Mouse (Mus musculus) embryonic facial prominence, embryonic 13.5 days (tissue): ENCODE measurements around the gene Rtf2. TPM values are rescaled to one million over a fixed set of nuclear protein-coding genes. Genes with fewer than 3 reads are reported as not detected.

Experiments used
- ATAC-seq: fragments of 200-750 bp; cut with Nextera tagmentation; 2 replicates; pipeline ENCODE4 v1.8.0; 2017; ENCODE audit warnings: low read depth; ENCODE audit not compliant: insufficient number of reproducible peaks, insufficient read depth, low FRiP score, low TSS enrichment
- H3K27ac ChIP-seq: fragments of 300-500 bp; sonication (generic); 2 replicates; pipeline ENCODE4 v1.5.1; 2015; ENCODE audit warnings: moderate library complexity, mild to moderate bottlenecking, inconsistent platforms
- H3K27me3 ChIP-seq: fragments of 300-500 bp; sonication (generic); 2 replicates; pipeline ENCODE4 v1.6.1; 2015; ENCODE audit warnings: mild to moderate bottlenecking, inconsistent platforms
- H3K36me3 ChIP-seq: fragments of 300-500 bp; sonication (generic); 2 replicates; pipeline ENCODE4 v1.6.1; 2015; ENCODE audit warnings: mild to moderate bottlenecking, inconsistent platforms
- H3K4me1 ChIP-seq: fragments of 300-500 bp; sonication (generic); 2 replicates; pipeline ENCODE4 v1.6.1; 2015; ENCODE audit warnings: inconsistent platforms
- H3K4me2 ChIP-seq: fragments of 300-500 bp; sonication (generic); 2 replicates; pipeline ENCODE4 v1.6.1; 2015; ENCODE audit warnings: moderate library complexity, mild to moderate bottlenecking, inconsistent platforms
- H3K4me3 ChIP-seq: fragments of 300-500 bp; sonication (generic); 2 replicates; pipeline ENCODE4 v1.5.1; 2015; ENCODE audit warnings: mild to moderate bottlenecking, inconsistent platforms
- H3K9ac ChIP-seq: fragments of 300-500 bp; sonication (generic); 2 replicates; pipeline ENCODE4 v1.6.1; 2015; ENCODE audit warnings: mild to moderate bottlenecking, inconsistent platforms
- H3K9me3 ChIP-seq: fragments of 300-500 bp; sonication (generic); 2 replicates; pipeline ENCODE4 v1.6.1; 2016; ENCODE audit warnings: inconsistent platforms
- WGBS: fragments of 180-500 bp; shearing (Covaris S2); methylation state at CpG from one replicate; pipeline ENCODE4 v1.1.7; 2015; ENCODE audit warnings: mixed read lengths; 5-methylcytosine and 5-hydroxymethylcytosine counted together
- polyA plus RNA-seq: library from polyadenylated mRNA; unstranded; fragments of >200 nt; fragmentation: Nextera tagmentation; extraction: Ambion mirVana; gene quantifications from 2 replicates; pipeline ENCODE4 v1.2.1, GENCODE M21; 2015

Gene Rtf2
- polyA plus RNA-seq, 1 experiment from 2014 or later = 78.4 TPM

GRCm38 (mm10) chr2:172496736-172497345, 56.5 kb downstream of the Rtf2 start:
- no peaks in the 10 kb centered on the region for H3K9me3 ChIP-seq

GRCm38 (mm10) chr2:172498823-172499222, 58.5 kb downstream of the Rtf2 start:
- Histone ChIP-seq H3K4me2 (no peak overlapping the region), H3K27me3 (no peaks in the 10 kb centered on the region), H3K27ac (no peak overlapping the region), H3K36me3 (no peaks in the 10 kb centered on the region), H3K9me3 (no peaks in the 10 kb centered on the region), H3K9ac (no peak overlapping the region), H3K4me1 (no peaks in the 10 kb centered on the region), H3K4me3 (no peak overlapping the region)
- no peak for ATAC-seq
- 65% methylated on average over 3 of the region's 3 CpGs for WGBS

More at GRCm38 (mm10) chr2:172496736-172497345, 56.5 kb downstream of the Rtf2 start:
- Histone ChIP-seq H3K36me3 (no peaks in the 10 kb centered on the region), H3K4me3 (no peak overlapping the region), H3K27ac (no peak overlapping the region), H3K9ac (no peak overlapping the region), H3K4me2 (no peak overlapping the region), H3K4me1 (no peaks in the 10 kb centered on the region), H3K27me3 (no peaks in the 10 kb centered on the region)
- 63% methylated on average over 8 of the region's 8 CpGs for WGBS
- no peak for ATAC-seq

DNA sequence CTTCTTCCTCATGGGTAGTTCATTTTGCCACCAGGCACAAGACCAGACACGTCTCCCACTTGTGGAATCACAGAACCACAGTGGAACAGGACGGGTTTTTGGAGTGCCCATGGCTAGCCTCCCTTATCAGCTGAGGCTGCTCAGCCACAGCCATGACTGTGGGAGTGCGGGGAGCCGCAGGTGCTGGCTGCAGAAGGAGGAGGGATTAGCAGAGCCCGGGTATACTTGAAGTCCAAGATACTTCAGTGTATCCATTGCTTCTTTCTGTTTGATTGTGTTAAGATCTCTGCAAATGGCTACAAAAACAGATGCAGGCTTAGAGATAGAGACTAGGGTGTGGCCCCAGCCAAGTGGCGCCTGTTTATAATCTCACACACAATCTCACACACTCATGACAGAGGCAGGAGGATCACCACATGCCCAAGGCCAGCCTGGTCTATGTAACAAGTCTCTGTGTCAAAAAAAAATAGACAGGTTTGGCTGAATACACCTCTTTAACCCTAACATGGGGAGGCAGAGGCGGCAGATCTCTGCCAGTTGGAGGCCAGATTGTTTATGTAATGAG, 60.5 kb downstream of the Rtf2 start:
- H3K9me3 ChIP-seq = no peaks in the 10 kb centered on the region
- no peak overlapping the region for H3K4me3 ChIP-seq
- H3K4me2 ChIP-seq = no peak overlapping the region
- no peak overlapping the region for H3K27ac ChIP-seq
- WGBS = 47% methylated on average over 7 of the region's 7 CpGs
- H3K4me1 ChIP-seq = no peaks in the 10 kb centered on the region
- ATAC-seq = no peak
- no peak overlapping the region for H3K9ac ChIP-seq
- H3K36me3 ChIP-seq = no peaks in the 10 kb centered on the region
- no peaks in the 10 kb centered on the region for H3K27me3 ChIP-seq

- WGBS = under 1% methylated on average over 4 of the region's 4 CpGs
- Histone ChIP-seq H3K36me3 (no peaks in the 10 kb centered on the region), H3K27me3 (no peaks in the 10 kb centered on the region), H3K9me3 (no peaks in the 10 kb centered on the region), H3K9ac (no peak overlapping the region), H3K4me3 (no peak overlapping the region), H3K4me2 (no peak overlapping the region), H3K4me1 (no peaks in the 10 kb centered on the region), H3K27ac (no peak overlapping the region)
- ATAC-seq = no peak
These were observed 61.0 kb downstream of the Rtf2 start for GRCm38 (mm10) chr2:172501341-172501740.

GRCm38 (mm10) chr2:172502168-172502567, 61.8 kb downstream of the Rtf2 start:
- Histone ChIP-seq H3K4me1 (no peaks in the 10 kb centered on the region), H3K36me3 (no peaks in the 10 kb centered on the region), H3K27ac (no peak overlapping the region), H3K9ac (no peak overlapping the region), H3K4me2 (no peak overlapping the region), H3K9me3 (no peaks in the 10 kb centered on the region), H3K4me3 (no peak overlapping the region), H3K27me3 (no peaks in the 10 kb centered on the region)
- 54% methylated on average over 14 of the region's 14 CpGs for WGBS
- ATAC-seq = no peak

GRCm38 (mm10) chr2:172506121-172506520, 65.8 kb downstream of the Rtf2 start:
- no peak overlapping the region for H3K9ac ChIP-seq
- H3K4me3 ChIP-seq = no peak overlapping the region
- no peaks in the 10 kb centered on the region for H3K27me3 ChIP-seq
- no peak for ATAC-seq
- no peak overlapping the region for H3K4me2 ChIP-seq
- H3K4me1 ChIP-seq = no peaks in the 10 kb centered on the region
- H3K9me3 ChIP-seq = no peaks in the 10 kb centered on the region
- no peak overlapping the region for H3K27ac ChIP-seq
- H3K36me3 ChIP-seq = no peaks in the 10 kb centered on the region
- 86% methylated on average over 7 of the region's 7 CpGs for WGBS

GRCm38 (mm10) chr2:172510056-172510712, 69.8 kb downstream of the Rtf2 start:
- 88% methylated on average over 15 of the region's 15 CpGs for WGBS
- Histone ChIP-seq H3K27ac (no peak overlapping the region), H3K4me1 (no peaks in the 10 kb centered on the region), H3K9me3 (no peaks in the 10 kb centered on the region), H3K4me3 (no peak overlapping the region), H3K9ac (no peak overlapping the region), H3K36me3 (no peaks in the 10 kb centered on the region), H3K4me2 (no peak overlapping the region), H3K27me3 (no peaks in the 10 kb centered on the region)
- ATAC-seq = no peak

DNA sequence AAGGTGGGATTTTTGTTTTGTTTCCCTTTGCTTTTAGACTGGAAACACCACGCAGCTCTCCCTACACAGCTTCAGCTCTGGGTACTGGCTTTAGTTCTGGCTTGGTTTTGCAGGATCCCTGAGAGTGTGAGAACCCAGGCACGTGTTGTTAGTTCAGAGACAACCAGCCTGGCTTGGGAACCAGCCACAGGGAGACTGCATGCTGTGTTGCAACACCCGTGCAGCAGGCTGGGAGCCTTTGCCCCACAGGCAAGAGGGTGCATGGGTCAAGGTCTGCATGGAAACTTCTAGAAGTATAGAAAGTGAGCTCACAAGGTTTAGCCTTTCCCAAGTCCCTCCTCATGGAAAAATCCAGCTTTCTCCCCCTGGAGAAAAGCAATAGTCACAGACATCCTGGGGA, 70.5 kb downstream of the Rtf2 start:
- H3K4me1 ChIP-seq = no peaks in the 10 kb centered on the region
- no peak overlapping the region for H3K27ac ChIP-seq
- H3K27me3 ChIP-seq = no peaks in the 10 kb centered on the region
- no peak overlapping the region for H3K9ac ChIP-seq
- H3K4me3 ChIP-seq = no peak overlapping the region
- 63% methylated on average over 3 of the region's 3 CpGs for WGBS
- H3K36me3 ChIP-seq = no peaks in the 10 kb centered on the region
- H3K9me3 ChIP-seq = no peaks in the 10 kb centered on the region
- no peak for ATAC-seq
- no peak overlapping the region for H3K4me2 ChIP-seq

GRCm38 (mm10) chr2:172516407-172516992, 76.1 kb downstream of the Rtf2 start:
- Histone ChIP-seq H3K27me3 (no peaks in the 10 kb centered on the region), H3K27ac (no peak overlapping the region), H3K4me2 (no peak overlapping the region), H3K36me3 (no peaks in the 10 kb centered on the region), H3K9me3 (no peaks in the 10 kb centered on the region), H3K9ac (no peak overlapping the region), H3K4me3 (no peak overlapping the region), H3K4me1 (no peaks in the 10 kb centered on the region)
- ATAC-seq = no peak
- whole genome bisulfite sequencing = 26% methylated on average over 11 of the region's 11 CpGs

Other genes with a start within 250 kb of the Rtf2 start
- not detected in 2 replicates for gene Mc3r, start 192.1 kb upstream of the Rtf2 start, polyA plus RNA-seq
- gene Fam210b, start 95.0 kb upstream of the Rtf2 start, polyA plus RNA-seq = 21.8 and 26.5 TPM in 2 replicates
- 110 and 117 TPM in 2 replicates for gene Aurka, start 70.0 kb upstream of the Rtf2 start, polyA plus RNA-seq
- 39.8 and 40.5 TPM in 2 replicates for gene Cstf1, start 69.9 kb upstream of the Rtf2 start, polyA plus RNA-seq
- gene Cass4, start 46.8 kb upstream of the Rtf2 start, polyA plus RNA-seq = 0.22 and 0.32 TPM in 2 replicates
- gene Gcnt7, start 18.0 kb downstream of the Rtf2 start, polyA plus RNA-seq = 1.4 and 2.1 TPM in 2 replicates
- 0.73 TPM in 1 of 2 replicates, not detected in the other for gene Fam209, start 32.0 kb downstream of the Rtf2 start, polyA plus RNA-seq
- gene Tfap2c, start 109.0 kb downstream of the Rtf2 start, polyA plus RNA-seq = 20.1 and 23.4 TPM in 2 replicates